9 mouse cellular contexts compared by ENCODE assay signal in genomic region chrX:53270063-53270432, GRCm38 (mm10). TPM values are rescaled to one million over a fixed set of nuclear protein-coding genes. Genes with fewer than 3 reads are reported as not detected.
DNase-seq lines count a peak whose midpoint lies in the region; ATAC-seq lines count a peak whose summit lies in the region.
"Had no signal": no experiment of that assay in that cellular context is flagged by ENCODE, and none has a peak within 500 bp of the region (broad histone marks: within the 10 kb centered on the region; RNA-seq: fewer than 3 reads in every experiment).

No protein-coding gene starts in this region.

- H3K4me2 ChIP-seq in kidney, embryonic 16.5 days (replicated peaks; ENCODE audit: low read depth, low read length): peak overlapping the region; percentile 44
- peak overlapping the region; percentile 64 for H3K4me2 ChIP-seq in embryonic facial prominence, embryonic 12.5 days (replicated peaks)
- peak overlapping the region; percentile 58 for H3K4me2 ChIP-seq in hindbrain, embryonic 16.5 days (ENCODE audit: low read length)
- H3K4me2 ChIP-seq in midbrain, embryonic 14.5 days (ENCODE audit: low read length): peak overlapping the region; percentile 59

- H3K9ac ChIP-seq in kidney, embryonic 16.5 days (replicated peaks; ENCODE audit: low read length): no peak overlapping the region
- no peak overlapping the region for H3K9ac ChIP-seq in embryonic facial prominence, embryonic 12.5 days
- H3K9ac ChIP-seq in hindbrain, embryonic 16.5 days (ENCODE audit: low read depth, low read length): no peak overlapping the region
- no peak overlapping the region for H3K9ac ChIP-seq in midbrain, embryonic 14.5 days (replicated peaks; ENCODE audit: low read length)

- WGBS in kidney, embryonic 16.5 days: 33% methylated on average over 10 of the region's 10 CpGs
- 27% methylated on average over 10 of the region's 10 CpGs for WGBS in embryonic facial prominence, embryonic 12.5 days
- 15% methylated on average over 10 of the region's 10 CpGs for WGBS in hindbrain, embryonic 16.5 days
- WGBS in midbrain, embryonic 14.5 days: 24% methylated on average over 10 of the region's 10 CpGs

- ATAC-seq in kidney, embryonic 16.5 days (ENCODE audit: low FRiP score, low TSS enrichment): no peak
- no peak for ATAC-seq in embryonic facial prominence, embryonic 12.5 days (ENCODE audit: insufficient number of reproducible peaks, insufficient read depth, low FRiP score, low TSS enrichment)
- peak; percentile 15; the same call in 1 of the 2 replicates for ATAC-seq in hindbrain, embryonic 16.5 days
- ATAC-seq in midbrain, embryonic 14.5 days (ENCODE audit: low FRiP score, low TSS enrichment): no peak

- H3K27ac ChIP-seq in kidney, embryonic 16.5 days (ENCODE audit: low read length): no peak overlapping the region
- H3K27ac ChIP-seq in embryonic facial prominence, embryonic 12.5 days: no peak overlapping the region
- no peak overlapping the region for H3K27ac ChIP-seq in hindbrain, embryonic 16.5 days (ENCODE audit: low read depth, low read length)
- no peak overlapping the region for H3K27ac ChIP-seq in midbrain, embryonic 14.5 days (replicated peaks; ENCODE audit: low read depth, low read length)

- intact Hi-C loops in left cerebral cortex, postnatal 36 days (cut with DNase I): no loop called here

- H3K4me3 ChIP-seq in kidney, embryonic 16.5 days (ENCODE audit: low read length): peak overlapping the region; percentile 66
- H3K4me3 ChIP-seq in embryonic facial prominence, embryonic 12.5 days: peak overlapping the region; percentile 18
- peak overlapping the region; percentile 61 for H3K4me3 ChIP-seq in hindbrain, embryonic 16.5 days (ENCODE audit: low read length)
- peak overlapping the region; percentile 51 for H3K4me3 ChIP-seq in midbrain, embryonic 14.5 days (replicated peaks; ENCODE audit: low read depth, low read length)

- no peak for DNase-seq in kidney, adult 18-20 months
- DNase-seq in midbrain, embryonic 14.5 days: no peak
- no peak for DNase-seq in right cerebral cortex, postnatal 25 days
- no peak for DNase-seq in left cerebral cortex, postnatal 36 days (ENCODE audit: low spot score in 2 of 2)
- DNase-seq in thymus, postnatal 4 days: no peak

- H3K27me3 ChIP-seq in kidney, embryonic 16.5 days (ENCODE audit: insufficient read depth, low read length): no peaks in the 10 kb centered on the region; the same call in 1 of the 2 replicates
- H3K27me3 ChIP-seq in embryonic facial prominence, embryonic 12.5 days: no peaks in the 10 kb centered on the region
- no peaks in the 10 kb centered on the region for H3K27me3 ChIP-seq in hindbrain, embryonic 16.5 days (replicated peaks; ENCODE audit: control insufficient read depth, insufficient read depth, low read length)
- H3K27me3 ChIP-seq in midbrain, embryonic 14.5 days (ENCODE audit: control insufficient read depth, insufficient read depth, low read length): no peaks in the 10 kb centered on the region

- H3K4me1 ChIP-seq in kidney, embryonic 16.5 days (ENCODE audit: insufficient read depth, low read length): no peaks in the 10 kb centered on the region
- H3K4me1 ChIP-seq in embryonic facial prominence, embryonic 12.5 days: no peaks in the 10 kb centered on the region
- H3K4me1 ChIP-seq in hindbrain, embryonic 16.5 days (ENCODE audit: control insufficient read depth, insufficient read depth, low read depth, low read length): peaks cover 4% of the 10 kb centered on the region; the same call in 1 of the 2 replicates
- no peaks in the 10 kb centered on the region for H3K4me1 ChIP-seq in midbrain, embryonic 14.5 days (ENCODE audit: control insufficient read depth, insufficient read depth, low read length)

- H3K36me3 ChIP-seq in kidney, embryonic 16.5 days (ENCODE audit: insufficient read depth, low read length): no peaks in the 10 kb centered on the region
- H3K36me3 ChIP-seq in embryonic facial prominence, embryonic 12.5 days: no peaks in the 10 kb centered on the region
- H3K36me3 ChIP-seq in hindbrain, embryonic 16.5 days (ENCODE audit: control insufficient read depth, insufficient read depth, low read length): no peaks in the 10 kb centered on the region
- no peaks in the 10 kb centered on the region for H3K36me3 ChIP-seq in midbrain, embryonic 14.5 days (ENCODE audit: control insufficient read depth, insufficient read depth, low read length)

- no peaks in the 10 kb centered on the region for H3K9me3 ChIP-seq in kidney, embryonic 16.5 days (ENCODE audit: low read length)
- no peaks in the 10 kb centered on the region for H3K9me3 ChIP-seq in embryonic facial prominence, embryonic 12.5 days
- H3K9me3 ChIP-seq in hindbrain, embryonic 16.5 days (ENCODE audit: control insufficient read depth, low read length): no peaks in the 10 kb centered on the region
- no peaks in the 10 kb centered on the region for H3K9me3 ChIP-seq in midbrain, embryonic 14.5 days (ENCODE audit: control insufficient read depth, low read length)

RNA-seq across cellular contexts. Expression of gene Fam122b, which starts 0.4 kb away (rescaled TPM):
- 9.4 and 9.9 TPM in 2 replicates for polyA plus RNA-seq in kidney, embryonic 16.5 days (2015; fragmentation: Nextera tagmentation; extraction: Ambion mirVana)
- polyA plus RNA-seq in embryonic facial prominence, embryonic 12.5 days (2016; fragmentation: Nextera tagmentation; extraction: Ambion mirVana): 8.0 and 9.3 TPM in 2 replicates
- 3.5 and 4.4 TPM in 2 replicates for polyA plus RNA-seq in hindbrain, embryonic 16.5 days (2015; fragmentation: Nextera tagmentation; extraction: Ambion mirVana)
- polyA plus RNA-seq in midbrain, embryonic 14.5 days (2014; fragmentation: Nextera tagmentation; extraction: Ambion mirVana): 2.6 and 4.1 TPM in 2 replicates
- 1 to 10 TPM; 2.8 to 4.1 TPM for total RNA-seq in left cerebral cortex, postnatal 36 days (2021)

RNA-seq across cellular contexts. Expression of gene Fam122c, which starts 3.2 kb away (rescaled TPM):
- not detected in 2 replicates for polyA plus RNA-seq in kidney, embryonic 16.5 days (2015; fragmentation: Nextera tagmentation; extraction: Ambion mirVana)
- not detected in 2 replicates for polyA plus RNA-seq in embryonic facial prominence, embryonic 12.5 days (2016; fragmentation: Nextera tagmentation; extraction: Ambion mirVana)
- not detected in 2 replicates for polyA plus RNA-seq in hindbrain, embryonic 16.5 days (2015; fragmentation: Nextera tagmentation; extraction: Ambion mirVana)
- not detected in 2 replicates for polyA plus RNA-seq in midbrain, embryonic 14.5 days (2014; fragmentation: Nextera tagmentation; extraction: Ambion mirVana)
- total RNA-seq in left cerebral cortex, postnatal 36 days (2021): not detected
- total RNA-seq: heart, postnatal 14 days had no signal

RNA-seq across cellular contexts. Expression of gene Plac1, which starts 30.1 kb away (rescaled TPM):
- 5.3 and 5.8 TPM in 2 replicates for polyA plus RNA-seq in kidney, embryonic 16.5 days (2015; fragmentation: Nextera tagmentation; extraction: Ambion mirVana)
- 10.0 and 13.5 TPM in 2 replicates for polyA plus RNA-seq in embryonic facial prominence, embryonic 12.5 days (2016; fragmentation: Nextera tagmentation; extraction: Ambion mirVana)
- polyA plus RNA-seq in hindbrain, embryonic 16.5 days (2015; fragmentation: Nextera tagmentation; extraction: Ambion mirVana): 0.24 TPM in 1 of 2 replicates, not detected in the other
- 0.34 and 0.57 TPM in 2 replicates for polyA plus RNA-seq in midbrain, embryonic 14.5 days (2014; fragmentation: Nextera tagmentation; extraction: Ambion mirVana)
- not detected for total RNA-seq in left cerebral cortex, postnatal 36 days (2021)
- total RNA-seq: heart, postnatal 14 days had no signal
